Comparison of ENCODE assay signal across 24 mouse cellular contexts in the genomic region with DNA sequence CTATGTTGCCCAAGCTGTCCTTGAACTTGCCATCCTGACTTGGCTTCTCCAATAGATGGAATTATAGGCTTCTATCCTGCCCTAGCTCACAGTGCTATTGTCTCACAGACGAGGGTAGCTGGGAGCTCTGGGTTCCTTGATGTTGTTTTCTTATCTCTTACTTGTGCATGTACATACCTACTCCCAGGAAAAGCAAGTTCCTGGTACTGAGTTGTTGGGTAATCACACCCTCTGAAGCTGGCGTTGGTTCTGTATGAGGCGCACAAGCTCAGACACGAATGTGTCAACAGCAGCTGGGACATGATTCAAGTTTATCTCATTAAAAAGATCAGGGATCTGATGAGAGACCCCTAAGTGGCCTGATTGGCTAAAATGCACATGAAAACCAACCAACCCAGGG.
"Had no signal": no experiment of that assay in that cellular context is flagged by ENCODE, and none has a peak within 500 bp of the region (broad histone marks: within the 10 kb centered on the region; RNA-seq: fewer than 3 reads in every experiment).

No protein-coding gene starts in this region.

- H3K4me3 ChIP-seq: heart, adult 2 months; heart, embryonic 13.5 days; heart, embryonic 15.5 days; hindbrain, embryonic 13.5 days; hindbrain, embryonic 15.5 days; kidney, embryonic 15.5 days; limb, embryonic 13.5 days; limb, embryonic 15.5 days had no signal

- H3K27ac ChIP-seq: heart, adult 2 months; heart, embryonic 13.5 days; heart, embryonic 15.5 days; hindbrain, embryonic 13.5 days; hindbrain, embryonic 15.5 days; hindbrain, postnatal 0 days; kidney, embryonic 15.5 days; kidney, postnatal 0 days; limb, embryonic 13.5 days; limb, embryonic 15.5 days had no signal

- DNase-seq: forebrain, postnatal 0 days; gastrocnemius, postnatal 14 days; gastrocnemius, postnatal 36 days; heart, adult 11 months; heart, adult 2 months; heart, postnatal 14 days; heart, postnatal 36 days; kidney, adult 11 months; kidney, adult 2 months; kidney, adult 9 months; kidney, postnatal 14 days; kidney, postnatal 36 days; layer of hippocampus, adult 9-11 months; layer of hippocampus, postnatal 36 days; left cerebral cortex, postnatal 4 days had no signal

- H3K4me1 ChIP-seq: heart, embryonic 13.5 days; heart, embryonic 15.5 days; hindbrain, embryonic 13.5 days; hindbrain, embryonic 15.5 days; kidney, embryonic 15.5 days; limb, embryonic 13.5 days; limb, embryonic 15.5 days had no signal
